Mouse (Mus musculus) cerebellum, adult 2 months (tissue): ENCODE measurements at regions not wholly inside any gene's neighbourhood (a gene's known extent, or its start where the extent isn't known, plus 50 kb on each side); places are given as distances from the start of the nearest gene placed in this dataset.

ENCODE experiments used
- CTCF ChIP-seq: fragments of 200-500 bp; IDR thresholded peaks from 2 replicates; pipeline ENCODE4 v1.5.1; 2011; ENCODE audit warnings: low read depth, mild to moderate bottlenecking, control low read depth, low read length, moderate library complexity, borderline replicate concordance; ENCODE audit not compliant: insufficient read depth
- POLR2A ChIP-seq: fragments of 200-500 bp; IDR thresholded peaks from 2 replicates; pipeline ENCODE4 v1.6.1; 2011; ENCODE audit warnings: low read length, control low read depth, borderline replicate concordance; ENCODE audit not compliant: insufficient read depth

DNA sequence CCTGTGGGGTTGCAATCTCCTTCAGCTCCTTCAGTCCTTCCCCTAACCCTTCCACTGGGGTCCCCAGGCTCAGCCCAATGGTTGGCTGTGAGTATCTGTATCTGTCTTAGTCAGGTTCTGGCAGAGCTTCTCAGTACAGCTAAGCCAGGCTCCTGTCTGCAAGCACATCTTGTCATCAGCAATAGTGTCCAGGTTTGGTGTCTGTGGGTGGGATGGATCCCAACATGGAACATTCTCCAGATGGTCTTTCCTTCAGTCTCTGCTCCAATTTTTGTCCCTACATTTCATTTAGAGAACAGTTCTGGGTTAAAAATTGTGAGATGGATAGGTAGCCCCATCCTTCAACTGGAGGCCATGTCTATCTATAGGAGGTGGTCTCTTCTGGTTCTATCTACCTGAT, 494.2 kb downstream of the Mettl4 start:
- TF ChIP-seq CTCF (no peak), POLR2A (no peak)
